Mouse (Mus musculus) brain, embryonic 18.5 days (tissue): Measurements from ENCODE around the gene Postn.

Experiments
- DNase-seq: peaks from one replicate; pipeline ENCODE4 v3.0.0-alpha.2; 2012; ENCODE audit warnings: low read depth, low spot score

Gene Postn

GRCm38 (mm10) chr3:54417833-54418386 is 57.0 kb downstream of the Postn start:
- no peak for DNase-seq

- no peak for DNase-seq
Measured at GRCm38 (mm10) chr3:54420189-54420928, 59.5 kb downstream of the Postn start.

DNA sequence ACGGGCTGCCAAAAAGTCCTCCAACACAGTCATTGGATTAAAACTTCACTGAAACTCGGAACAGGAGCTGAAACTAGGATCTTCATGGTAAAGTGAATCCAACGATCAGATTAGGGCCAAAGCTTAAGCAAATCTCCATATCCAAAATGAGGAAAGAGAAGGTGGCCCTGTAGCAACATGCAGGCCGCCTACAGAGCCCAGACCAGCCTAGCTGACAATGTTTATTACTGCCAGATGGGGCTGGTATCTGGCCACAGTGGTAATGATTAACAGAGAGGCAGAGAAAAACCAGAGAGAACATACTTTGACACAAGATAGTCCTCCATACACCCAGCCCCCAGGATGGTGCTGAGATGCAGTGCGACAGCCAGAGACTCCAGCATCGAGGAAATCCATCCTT is 60.1 kb downstream of the Postn start:
- no peak for DNase-seq

DNA sequence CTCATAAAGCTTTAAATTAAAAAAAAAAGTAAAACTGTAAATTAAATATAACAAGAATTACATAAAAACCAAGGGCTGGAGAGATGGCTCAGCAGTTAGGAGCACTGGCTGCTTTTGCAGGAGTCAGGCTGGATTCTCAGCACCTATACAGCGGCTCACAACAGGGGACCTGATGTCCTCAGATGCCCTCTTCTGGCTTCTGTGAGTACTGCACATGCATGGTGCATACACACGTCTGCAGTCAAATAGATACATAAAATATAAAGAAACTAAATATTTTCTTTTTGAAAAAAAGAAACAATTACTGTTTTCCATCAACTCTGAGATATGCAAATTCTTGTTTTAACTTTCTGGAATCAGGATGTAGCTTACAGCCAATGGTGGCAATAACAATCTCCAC is 60.8 kb downstream of the Postn start:
- DNase-seq: no peak

DNA sequence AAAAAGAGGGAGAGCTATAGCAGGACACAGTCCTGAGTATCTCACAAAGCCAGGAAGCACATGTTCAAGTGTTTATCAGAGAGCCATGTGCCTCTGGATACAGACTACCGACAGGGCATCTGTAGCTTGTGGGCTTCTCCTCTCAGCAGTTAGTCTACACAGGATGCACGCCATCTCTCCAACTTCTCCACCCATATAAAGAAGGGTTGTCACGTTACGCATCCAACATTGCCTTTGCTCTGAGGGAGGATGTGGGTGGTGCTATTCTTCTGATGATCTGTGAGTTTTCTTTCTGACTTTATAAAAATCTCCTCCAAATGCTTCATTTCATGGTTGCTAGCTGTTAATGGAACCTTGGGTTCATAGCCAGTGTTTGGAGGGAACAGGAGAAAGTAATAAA is 63.2 kb downstream of the Postn start:
- DNase-seq: no peak

DNA sequence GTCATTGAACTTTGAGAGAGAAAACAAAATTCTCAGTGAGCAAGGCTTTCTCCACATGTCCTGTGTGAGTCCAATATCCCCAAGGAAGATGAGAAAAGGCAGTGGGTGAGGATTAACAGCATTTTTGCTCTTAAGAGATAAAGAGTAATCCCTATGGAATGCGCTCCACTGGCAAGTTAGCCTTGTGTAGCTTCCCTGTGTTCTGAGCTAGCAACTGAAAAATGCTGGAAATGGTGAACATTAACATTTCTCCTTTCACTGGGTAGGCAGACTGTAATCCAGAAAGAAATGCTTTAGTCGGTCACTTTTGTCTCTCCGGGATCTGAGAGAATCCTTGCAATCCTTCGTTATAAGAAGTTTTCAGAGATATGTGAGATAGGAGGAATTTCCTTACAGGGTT is 70.8 kb downstream of the Postn start:
- no peak for DNase-seq

GRCm38 (mm10) chr3:54432167-54432566 is 71.3 kb downstream of the Postn start:
- no peak for DNase-seq

DNA sequence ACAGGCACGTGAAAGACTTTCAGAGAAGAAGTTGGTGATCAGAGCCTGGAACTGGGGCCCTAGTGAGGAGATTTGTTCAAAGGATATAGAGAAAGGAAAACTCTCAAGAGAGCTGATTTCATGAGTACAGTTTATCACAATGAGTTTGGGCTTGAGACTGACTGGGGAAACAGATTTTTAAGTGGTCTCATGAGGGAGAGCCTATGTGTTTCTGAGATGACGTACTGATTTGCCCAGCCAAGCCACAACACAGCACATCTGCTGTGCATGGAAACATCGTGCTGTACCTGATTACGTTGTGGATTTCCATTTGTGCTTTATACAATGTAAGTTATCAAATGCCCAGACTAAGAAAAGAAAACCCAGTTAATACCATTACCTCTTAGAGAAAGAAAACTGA is 71.7 kb downstream of the Postn start:
- DNase-seq: no peak

- DNase-seq: no peak
Measured at GRCm38 (mm10) chr3:54434571-54434970, 73.7 kb downstream of the Postn start.

GRCm38 (mm10) chr3:54436373-54436964 is 75.6 kb downstream of the Postn start:
- no peak for DNase-seq
